Mouse (Mus musculus): ENCODE measurements at regions not wholly inside any gene's neighbourhood (a gene's known extent, or its start where the extent isn't known, plus 50 kb on each side); places are given as distances from the start of the nearest gene placed in this dataset.

DNA sequence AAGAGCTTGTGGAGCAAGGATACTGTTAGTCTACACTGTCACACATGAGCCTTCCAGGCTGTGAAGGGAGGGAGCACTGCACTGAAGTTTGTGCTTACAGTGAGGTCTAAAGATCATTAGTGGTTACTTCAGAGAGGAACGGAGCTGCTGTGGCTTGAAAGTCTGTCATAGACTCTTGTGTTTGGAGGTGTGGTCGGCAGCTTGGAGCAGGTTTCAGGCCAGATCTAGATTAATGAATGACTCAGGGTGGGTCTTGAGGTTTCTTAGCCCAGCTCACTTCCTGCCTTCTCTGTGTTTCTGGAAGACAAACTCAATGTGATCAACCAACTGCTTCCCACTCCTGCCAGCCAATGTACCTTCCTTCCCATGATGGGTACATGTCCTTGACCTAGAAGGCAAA is 242.9 kb upstream of the 1700056E22Rik start:
- TF ChIP-seq HCFC1 (IDR thresholded peaks at IDR 0.05; ENCODE audit: borderline replicate concordance, insufficient read depth, low read length): no peak
- no peak for TF ChIP-seq MAFK (IDR thresholded peaks at IDR 0.05; ENCODE audit: insufficient read depth, low read depth, low read length)
- TF ChIP-seq CHD2 (IDR thresholded peaks at IDR 0.05; ENCODE audit: low read depth, low read length): no peak
